Mouse (Mus musculus): ENCODE data around the gene Dgat2l6.

DNA sequence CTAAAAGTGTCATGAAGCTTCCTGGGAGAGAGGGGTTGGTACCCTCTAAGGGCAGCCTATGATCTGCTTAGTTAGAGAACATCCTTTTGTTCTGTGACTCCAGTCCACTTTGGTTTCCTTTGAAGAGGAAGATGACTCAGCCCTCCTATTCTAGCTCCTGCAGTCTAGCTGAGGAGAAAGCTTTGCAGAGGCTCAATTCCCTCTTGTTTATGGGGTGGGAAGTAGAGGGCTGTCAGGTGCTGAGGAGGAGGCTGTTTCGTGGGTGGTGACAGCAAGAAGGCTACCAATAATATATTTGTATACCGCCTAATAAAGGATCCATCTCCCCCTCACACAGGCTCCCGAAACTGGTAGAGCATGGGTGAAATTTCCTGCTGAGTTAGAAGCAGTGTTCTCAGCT is 8.0 kb upstream of the Dgat2l6 start:
- TF ChIP-seq CTCF (IDR thresholded peaks at IDR 0.05; ENCODE audit: low read depth) (no peak), EP300 (IDR thresholded peaks at IDR 0.05; ENCODE audit: low read depth) (no peak)

Measured in liver, postnatal 0 days (tissue).